Mouse (Mus musculus): ENCODE measurements around the gene Arpc1a.
"Not testable (repeated sequence)": the region's sequence is repeated elsewhere in the genome, so short reads cannot be mapped to it uniquely, and the experiment has no call there.

Arpc1a gene

DNA sequence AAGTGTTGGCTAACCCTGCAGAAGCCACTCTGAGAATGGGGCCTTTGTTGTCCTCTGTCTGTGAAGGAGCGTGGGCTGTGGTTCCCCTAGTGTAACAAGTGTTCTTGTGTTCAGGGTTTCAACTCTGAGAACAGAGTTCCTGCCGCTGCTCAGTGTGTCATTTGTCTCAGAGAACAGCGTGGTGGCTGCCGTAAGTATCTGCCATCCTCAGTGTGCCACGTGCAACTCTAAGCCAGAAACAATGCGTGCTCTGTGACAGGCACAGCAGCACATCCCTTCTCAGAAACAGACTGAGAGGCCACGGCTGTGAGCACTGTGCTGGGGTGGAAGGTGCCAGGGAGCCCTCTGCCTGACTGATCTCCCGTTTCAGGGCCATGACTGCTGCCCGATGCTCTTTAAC lies 20.7 kb downstream of the Arpc1a start:
- no peak for DNase-seq (ENCODE audit: low spot score in 2 of 2)

GRCm38 (mm10) chr5:145105694-145106275 lies 22.2 kb downstream of the Arpc1a start:
- no peak for DNase-seq (ENCODE audit: low spot score in 2 of 2)

GRCm38 (mm10) chr5:145110401-145110800 lies 26.8 kb downstream of the Arpc1a start:
- no peak for DNase-seq (ENCODE audit: low spot score in 2 of 2)

GRCm38 (mm10) chr5:145112566-145112965 lies 28.9 kb downstream of the Arpc1a start:
- DNase-seq (ENCODE audit: low spot score in 2 of 2) = no peak

DNA sequence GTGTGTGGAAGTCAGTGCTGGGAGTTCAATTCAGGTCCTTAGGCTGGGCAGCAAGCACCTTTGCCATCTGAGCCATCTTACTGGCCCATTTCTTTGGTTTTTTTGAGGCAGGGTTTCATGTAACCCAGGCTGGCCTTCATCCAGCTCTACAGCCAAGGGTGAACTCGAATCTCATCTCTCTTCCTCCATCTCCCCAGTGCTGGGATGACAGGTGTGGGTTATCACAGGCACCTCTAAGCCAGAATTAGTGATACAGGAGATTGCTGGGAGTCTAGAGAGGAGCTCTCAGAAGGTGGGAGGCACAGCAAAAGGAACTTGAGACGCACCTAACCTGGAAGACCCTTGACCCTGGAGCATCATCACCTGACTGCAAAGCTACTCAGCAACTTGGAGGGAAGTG lies 29.8 kb downstream of the Arpc1a start:
- no peak for DNase-seq (ENCODE audit: low spot score in 2 of 2)

GRCm38 (mm10) chr5:145114071-145114605 lies 30.5 kb downstream of the Arpc1a start, which contains the start of gene Arpc1b:
TSS of gene Arpc1b (plus strand) at chr5:145114215.
- peak; percentile 48 to 57 for DNase-seq (ENCODE audit: low spot score in 2 of 2)

DNA sequence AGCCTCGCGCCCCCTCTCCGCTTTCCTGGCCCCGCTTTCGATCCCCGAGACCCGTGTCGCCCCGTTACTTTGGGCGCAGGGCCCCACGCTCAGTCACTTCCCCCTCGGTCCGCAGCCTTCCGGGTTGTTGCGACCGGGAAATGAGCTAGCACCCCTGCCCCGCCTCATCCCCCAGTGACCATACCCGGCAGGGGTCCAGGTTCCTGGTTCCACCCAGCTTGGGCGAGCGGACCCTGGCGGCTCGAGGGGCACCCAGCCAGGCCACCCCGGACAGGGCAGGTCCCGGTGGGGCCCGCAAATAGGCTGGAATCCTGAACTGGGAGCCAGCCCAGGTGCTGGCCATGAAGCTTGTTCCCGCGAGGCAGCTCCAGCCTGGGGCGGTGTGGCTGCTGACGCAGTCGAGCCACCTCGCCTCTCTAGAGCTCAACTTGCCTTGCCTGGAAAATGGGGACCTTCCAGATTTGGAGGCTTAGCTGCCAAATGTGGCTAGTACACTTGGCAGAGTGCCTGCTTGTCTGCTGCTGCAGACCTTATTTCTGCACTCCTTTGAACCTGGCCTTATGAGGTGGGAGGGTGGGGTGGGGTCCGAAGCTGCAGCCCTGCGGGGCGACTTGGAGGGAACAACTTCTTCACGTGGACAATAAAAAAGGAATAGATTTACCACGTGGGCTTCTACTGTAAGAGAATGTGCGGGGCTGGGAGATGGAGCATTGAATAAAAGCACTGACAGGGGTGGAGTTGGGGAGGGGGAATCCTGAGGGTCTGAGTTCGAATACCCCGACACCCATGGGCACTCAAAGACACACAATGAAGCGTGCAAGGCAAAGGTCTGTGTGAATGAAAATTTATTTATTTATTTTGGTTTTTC lies 31.2 kb downstream of the Arpc1a start:
- peak in 1 of 2 experiments; percentile 52 for DNase-seq (ENCODE audit: low spot score in 2 of 2)

DNA sequence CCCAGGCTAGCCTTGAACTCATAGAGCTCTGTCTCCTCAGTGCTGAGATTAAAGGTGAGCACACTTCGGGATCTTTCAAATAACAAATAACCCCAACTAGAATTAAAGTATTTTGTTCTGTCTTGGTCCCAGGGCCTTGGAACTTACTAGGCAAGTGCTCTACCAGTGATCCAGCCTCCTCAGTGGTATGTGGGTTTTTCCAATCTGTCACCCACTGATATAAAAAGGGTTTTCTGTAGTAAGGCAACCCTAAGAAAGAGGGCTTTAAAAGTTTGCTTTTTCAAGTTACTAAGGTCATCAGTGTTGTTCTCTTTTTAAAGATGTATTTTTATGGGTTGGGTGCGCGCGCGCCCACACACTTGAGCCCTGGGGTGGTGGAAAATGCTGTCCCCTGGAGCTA lies 32.1 kb downstream of the Arpc1a start:
- no peak for DNase-seq (ENCODE audit: low spot score in 2 of 2)

DNA sequence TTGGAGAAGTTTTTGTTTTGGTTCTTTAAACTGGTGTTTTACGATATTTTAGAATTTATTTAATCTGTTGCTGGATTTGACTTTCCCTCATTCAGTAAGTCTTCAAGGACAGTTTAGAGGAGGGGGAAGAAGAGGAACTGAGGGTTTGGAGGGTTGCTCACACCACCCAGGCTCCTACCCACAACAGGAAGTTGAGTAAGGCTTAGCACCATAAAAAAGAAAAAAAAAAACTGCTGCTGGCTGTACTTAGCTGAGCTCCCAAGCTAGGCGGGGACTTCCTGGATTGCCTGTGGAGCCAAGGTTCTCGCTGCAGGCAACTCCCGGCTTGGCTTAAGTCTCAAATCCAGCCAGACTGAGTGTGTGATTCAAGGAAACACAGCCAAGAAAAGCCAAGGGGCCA lies 32.7 kb downstream of the Arpc1a start:
- peak; percentile 46 to 48 for DNase-seq (ENCODE audit: low spot score in 2 of 2)

- peak; percentile 53 to 72 for DNase-seq (ENCODE audit: low spot score in 2 of 2)
Measured at GRCm38 (mm10) chr5:145116916-145117315, 33.3 kb downstream of the Arpc1a start.

DNA sequence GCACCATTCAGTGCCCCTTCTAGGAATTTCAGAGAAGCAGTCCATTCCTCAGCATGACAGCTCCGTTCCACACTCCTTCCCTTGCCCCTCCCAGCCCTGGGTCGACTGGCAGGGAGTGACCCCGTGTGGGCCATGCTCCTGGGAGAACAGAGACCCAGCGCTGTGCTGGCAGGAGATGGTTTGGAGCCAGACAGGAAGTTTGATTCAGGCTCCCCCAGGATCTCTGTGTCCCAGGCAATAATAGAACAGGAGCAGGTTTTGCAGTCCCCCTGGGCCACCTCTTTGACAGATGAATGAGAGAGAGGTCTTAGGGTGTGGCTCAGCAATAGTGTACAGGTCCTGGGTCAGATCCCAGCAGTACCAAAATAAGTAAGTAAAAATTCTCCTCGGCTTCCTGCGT lies 34.4 kb downstream of the Arpc1a start:
- DNase-seq (ENCODE audit: low spot score in 2 of 2) = no peak

GRCm38 (mm10) chr5:145118461-145118860 lies 34.8 kb downstream of the Arpc1a start:
- DNase-seq (ENCODE audit: low spot score in 2 of 2) = no peak

GRCm38 (mm10) chr5:145119385-145119784 lies 35.8 kb downstream of the Arpc1a start:
- no peak for DNase-seq (ENCODE audit: low spot score in 2 of 2)

DNA sequence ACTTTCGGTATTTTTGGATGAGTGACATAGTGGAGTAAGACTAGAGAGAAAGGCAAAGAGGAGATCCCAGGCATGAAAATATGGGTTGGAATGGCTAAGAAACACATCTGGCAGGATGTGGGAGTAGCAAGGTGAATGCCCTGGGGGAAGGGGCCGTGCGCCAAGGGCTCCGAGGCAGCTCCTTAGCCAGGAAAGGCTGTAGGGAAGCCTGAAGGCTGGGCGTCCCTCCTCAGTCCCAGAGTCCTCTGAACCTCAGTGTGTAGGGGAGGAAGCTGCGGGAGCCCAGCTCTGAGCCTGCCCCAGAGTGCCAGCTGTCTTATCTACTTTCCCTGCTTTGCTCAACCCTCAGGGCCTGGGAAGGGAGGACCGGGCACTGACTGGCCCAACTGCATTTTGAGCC lies 37.3 kb downstream of the Arpc1a start:
- no peak for DNase-seq (ENCODE audit: low spot score in 2 of 2)

DNA sequence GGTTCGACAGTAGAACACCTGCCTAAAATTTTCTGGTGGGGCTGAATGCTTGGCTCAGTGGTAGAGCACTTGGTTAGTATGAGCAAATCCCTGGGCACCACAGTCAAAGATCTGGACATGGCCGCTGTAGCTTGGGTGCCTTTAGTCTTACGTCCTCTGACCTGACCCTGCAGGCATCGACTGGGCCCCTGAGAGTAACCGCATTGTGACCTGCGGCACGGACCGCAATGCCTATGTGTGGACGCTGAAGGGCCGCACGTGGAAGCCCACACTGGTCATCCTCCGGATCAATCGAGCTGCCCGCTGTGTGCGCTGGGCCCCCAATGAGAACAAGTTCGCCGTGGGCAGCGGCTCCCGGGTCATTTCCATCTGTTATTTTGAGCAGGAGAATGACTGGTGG lies 39.8 kb downstream of the Arpc1a start:
- DNase-seq (ENCODE audit: low spot score in 2 of 2) = no peak

GRCm38 (mm10) chr5:145126580-145126979 lies 43.0 kb downstream of the Arpc1a start:
- no peak for DNase-seq (ENCODE audit: low spot score in 2 of 2)

GRCm38 (mm10) chr5:145129124-145129523 lies 45.5 kb downstream of the Arpc1a start:
- no peak for DNase-seq (ENCODE audit: low spot score in 2 of 2)

GRCm38 (mm10) chr5:145129773-145130172 lies 46.1 kb downstream of the Arpc1a start:
- DNase-seq (ENCODE audit: low spot score in 2 of 2) = not testable (repeated sequence)

DNA sequence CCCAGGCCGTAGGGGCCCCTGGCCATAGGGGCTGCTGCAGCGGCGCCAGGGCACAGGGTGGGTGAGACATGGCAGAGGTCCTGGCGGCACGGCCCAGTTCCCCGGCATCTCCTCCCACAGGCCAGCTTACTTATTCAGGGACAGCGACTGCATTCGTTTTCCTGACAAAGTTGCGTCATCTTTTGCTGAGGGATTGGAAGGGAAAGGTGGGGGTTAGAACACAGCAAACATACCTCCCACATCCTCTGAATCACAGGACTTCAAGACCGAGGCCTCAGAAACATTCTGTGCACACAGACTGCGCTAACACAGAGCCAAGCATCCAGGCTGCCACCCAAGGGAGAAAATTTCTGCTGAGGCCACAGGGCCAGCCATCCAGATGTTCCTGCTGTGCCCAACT lies 46.6 kb downstream of the Arpc1a start:
- DNase-seq (ENCODE audit: low spot score in 2 of 2) = no peak

GRCm38 (mm10) chr5:145130995-145131394 lies 47.4 kb downstream of the Arpc1a start:
- no peak for DNase-seq (ENCODE audit: low spot score in 2 of 2)

DNA sequence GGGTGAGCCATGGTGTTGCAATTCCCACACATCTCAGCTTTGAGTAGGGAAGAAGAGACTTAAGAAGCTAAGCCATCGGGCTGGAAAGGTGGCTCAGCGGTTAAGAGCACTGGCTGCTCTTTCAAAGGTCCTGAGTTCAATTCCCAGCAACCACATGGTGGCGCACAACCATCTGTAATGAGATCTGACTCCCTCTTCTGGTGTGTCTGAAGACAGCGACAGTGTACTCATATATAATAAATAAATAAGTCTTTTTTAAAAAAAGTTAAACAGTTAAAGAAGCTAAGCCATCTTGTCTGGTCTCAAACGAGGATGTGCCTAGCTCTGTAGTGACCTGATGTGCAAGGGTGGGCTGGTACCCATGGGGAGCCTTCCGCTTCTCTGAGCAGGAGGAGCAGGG lies 49.6 kb downstream of the Arpc1a start:
- DNase-seq (ENCODE audit: low spot score in 2 of 2) = not testable (repeated sequence)

DNA sequence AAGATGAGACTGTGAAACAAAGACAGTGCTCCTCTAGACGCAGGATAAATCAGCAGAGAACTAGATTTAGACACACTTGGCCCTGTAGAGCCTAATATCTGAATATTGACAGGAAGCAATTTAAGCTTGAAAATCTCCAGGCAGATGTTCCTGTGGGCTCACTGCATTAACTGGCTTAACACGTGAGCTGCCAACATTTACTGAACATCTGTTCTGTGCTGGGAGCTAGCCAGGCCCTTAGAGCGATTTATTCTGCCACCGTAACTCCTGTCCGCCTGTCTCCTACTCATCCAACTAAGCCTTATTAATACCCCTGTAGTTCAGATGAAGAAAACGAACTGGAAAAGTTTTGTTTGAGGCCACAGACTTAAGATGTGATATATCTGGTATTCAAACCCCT lies 55.2 kb downstream of the Arpc1a start:
- DNase-seq (ENCODE audit: low spot score in 2 of 2) = no peak
